Mouse (Mus musculus): Measurements from ENCODE around the gene Khdc3. TPM values are rescaled to one million over a fixed set of nuclear protein-coding genes. Genes with fewer than 3 reads are reported as not detected.

Khdc3 gene
- polyA plus RNA-seq, 1 experiment = 0.27 TPM

DNA sequence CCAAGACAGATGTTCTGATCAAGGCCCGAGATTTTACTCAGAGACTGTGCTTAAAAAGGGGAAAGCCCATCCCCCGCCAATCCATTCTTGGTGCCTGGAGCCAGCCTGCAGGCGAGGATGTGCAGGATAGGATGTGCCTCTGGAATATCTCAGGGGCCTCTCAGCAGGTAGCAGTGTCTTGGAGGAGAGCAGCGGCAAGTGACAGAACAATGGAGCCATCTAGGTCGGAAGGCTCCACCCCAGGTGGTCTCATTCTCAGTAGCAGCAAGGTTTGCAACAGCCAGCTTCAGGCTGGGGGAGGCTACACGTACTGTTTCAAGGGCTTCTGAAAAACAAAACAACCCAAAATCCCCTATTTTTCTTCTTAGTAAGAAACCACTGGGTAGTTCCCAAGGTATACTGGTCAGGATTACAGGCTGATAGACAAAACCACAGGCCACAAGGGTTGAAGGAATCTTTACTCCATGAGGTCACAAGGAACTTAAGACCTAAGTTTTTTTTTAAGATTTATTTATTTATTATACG lies 21.8 kb upstream of the Khdc3 start:
- TF ChIP-seq CTCF (IDR thresholded peaks at IDR 0.05; ENCODE audit: extremely low read depth, insufficient read depth, low read length) (no peak), POLR2A (IDR thresholded peaks at IDR 0.05; ENCODE audit: extremely low read depth, insufficient read depth, low read length) (no peak)
- H3K27ac ChIP-seq (ENCODE audit: insufficient read depth, low read length) = no peak overlapping the region
- H3K4me1 ChIP-seq (ENCODE audit: control insufficient read depth, insufficient read depth, low read length) = no peaks in the 10 kb centered on the region
- no peak overlapping the region for H3K4me3 ChIP-seq (ENCODE audit: insufficient read depth, low read length)

GRCm38 (mm10) chr9:73082291-73083000 lies 19.2 kb upstream of the Khdc3 start:
- Histone ChIP-seq H3K4me3 (ENCODE audit: insufficient read depth, low read length) (no peak overlapping the region), H3K27ac (ENCODE audit: insufficient read depth, low read length) (no peak overlapping the region), H3K4me1 (ENCODE audit: control insufficient read depth, insufficient read depth, low read length) (no peaks in the 10 kb centered on the region)
- TF ChIP-seq POLR2A (IDR thresholded peaks at IDR 0.05; ENCODE audit: extremely low read depth, insufficient read depth, low read length) (no peak), CTCF (IDR thresholded peaks at IDR 0.05; ENCODE audit: extremely low read depth, insufficient read depth, low read length) (no peak)

DNA sequence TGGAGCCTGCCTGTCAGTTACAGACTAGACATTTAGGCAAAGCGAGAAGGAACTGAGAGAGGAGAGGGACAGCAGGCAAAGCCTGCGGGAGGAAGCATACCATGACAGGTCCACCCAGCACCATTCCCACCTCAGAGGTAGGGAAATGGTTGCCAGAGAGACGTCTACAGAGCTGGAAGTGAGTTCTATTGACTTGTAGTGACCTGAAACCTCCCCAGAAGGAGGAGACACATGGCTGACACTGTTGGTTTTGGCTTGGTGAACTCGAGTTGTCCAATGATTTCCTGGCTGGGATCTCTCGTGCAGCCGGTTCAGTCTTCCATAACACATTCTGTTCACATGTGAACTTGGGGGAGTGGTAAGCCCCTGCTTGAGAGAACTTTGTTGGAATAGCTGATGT lies 17.7 kb upstream of the Khdc3 start:
- Histone ChIP-seq H3K4me1 (ENCODE audit: control insufficient read depth, insufficient read depth, low read length) (no peaks in the 10 kb centered on the region; the same call in 1 of the 2 replicates), H3K4me3 (ENCODE audit: insufficient read depth, low read length) (no peak overlapping the region), H3K27ac (ENCODE audit: insufficient read depth, low read length) (no peak overlapping the region)
- no peak for TF ChIP-seq POLR2A (IDR thresholded peaks at IDR 0.05; ENCODE audit: extremely low read depth, insufficient read depth, low read length)
- no peak for TF ChIP-seq CTCF (IDR thresholded peaks at IDR 0.05; ENCODE audit: extremely low read depth, insufficient read depth, low read length)

DNA sequence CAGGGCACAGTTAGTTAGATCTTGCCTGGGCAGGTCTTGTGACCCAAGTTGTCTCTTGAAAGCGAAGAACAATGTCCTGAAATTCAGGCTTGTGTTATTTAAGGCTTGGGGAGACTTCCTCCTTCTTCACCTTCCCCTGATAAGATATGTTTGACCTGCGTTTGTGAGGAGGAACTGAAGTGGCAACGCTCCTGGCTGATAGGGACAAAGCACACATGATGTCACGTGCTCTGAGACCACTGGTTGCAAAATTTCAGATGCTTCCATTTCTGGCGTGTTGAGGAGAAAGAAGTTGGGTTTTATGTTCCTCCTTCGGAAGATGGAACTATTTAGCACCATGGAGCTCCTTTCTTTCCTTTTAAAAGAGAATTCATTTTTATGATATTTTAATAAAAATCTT lies 15.8 kb upstream of the Khdc3 start:
- no peak overlapping the region for H3K27ac ChIP-seq (ENCODE audit: insufficient read depth, low read length)
- no peak for TF ChIP-seq POLR2A (IDR thresholded peaks at IDR 0.05; ENCODE audit: extremely low read depth, insufficient read depth, low read length)
- no peak for TF ChIP-seq CTCF (IDR thresholded peaks at IDR 0.05; ENCODE audit: extremely low read depth, insufficient read depth, low read length)
- no peak overlapping the region for H3K4me3 ChIP-seq (ENCODE audit: insufficient read depth, low read length)
- no peaks in the 10 kb centered on the region; the same call in 1 of the 2 replicates for H3K4me1 ChIP-seq (ENCODE audit: control insufficient read depth, insufficient read depth, low read length)

- H3K4me1 ChIP-seq (ENCODE audit: control insufficient read depth, insufficient read depth, low read length) = no peaks in the 10 kb centered on the region; the same call in 1 of the 2 replicates
- TF ChIP-seq POLR2A (IDR thresholded peaks at IDR 0.05; ENCODE audit: extremely low read depth, insufficient read depth, low read length) (no peak), CTCF (IDR thresholded peaks at IDR 0.05; ENCODE audit: extremely low read depth, insufficient read depth, low read length) (no peak)
Observed at GRCm38 (mm10) chr9:73087121-73087520, 14.5 kb upstream of the Khdc3 start.

DNA sequence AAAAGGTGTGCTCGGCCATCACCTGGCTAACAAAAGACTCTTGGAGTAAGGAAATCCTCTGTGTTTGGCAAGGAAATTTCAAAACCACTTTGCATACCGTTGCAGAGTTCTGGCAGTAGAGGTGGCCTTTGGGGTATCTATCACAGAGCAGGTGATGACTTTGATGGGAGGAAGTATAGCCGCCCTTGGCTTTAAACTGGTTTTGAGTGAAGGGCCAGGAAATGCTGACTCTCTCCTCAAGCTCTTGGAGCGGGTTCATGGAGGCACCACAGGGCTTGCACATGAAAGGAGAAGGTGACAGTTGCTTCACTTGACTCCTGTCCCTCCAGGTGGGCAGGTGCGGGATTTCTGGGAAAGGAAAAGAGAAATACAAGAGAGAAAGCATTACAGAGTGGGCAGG lies 14.1 kb upstream of the Khdc3 start:
- no peaks in the 10 kb centered on the region; the same call in 1 of the 2 replicates for H3K4me1 ChIP-seq (ENCODE audit: control insufficient read depth, insufficient read depth, low read length)

More at GRCm38 (mm10) chr9:73087121-73087520, 14.5 kb upstream of the Khdc3 start:
- Histone ChIP-seq H3K27ac (ENCODE audit: insufficient read depth, low read length) (no peak overlapping the region), H3K4me3 (ENCODE audit: insufficient read depth, low read length) (no peak overlapping the region)

DNA sequence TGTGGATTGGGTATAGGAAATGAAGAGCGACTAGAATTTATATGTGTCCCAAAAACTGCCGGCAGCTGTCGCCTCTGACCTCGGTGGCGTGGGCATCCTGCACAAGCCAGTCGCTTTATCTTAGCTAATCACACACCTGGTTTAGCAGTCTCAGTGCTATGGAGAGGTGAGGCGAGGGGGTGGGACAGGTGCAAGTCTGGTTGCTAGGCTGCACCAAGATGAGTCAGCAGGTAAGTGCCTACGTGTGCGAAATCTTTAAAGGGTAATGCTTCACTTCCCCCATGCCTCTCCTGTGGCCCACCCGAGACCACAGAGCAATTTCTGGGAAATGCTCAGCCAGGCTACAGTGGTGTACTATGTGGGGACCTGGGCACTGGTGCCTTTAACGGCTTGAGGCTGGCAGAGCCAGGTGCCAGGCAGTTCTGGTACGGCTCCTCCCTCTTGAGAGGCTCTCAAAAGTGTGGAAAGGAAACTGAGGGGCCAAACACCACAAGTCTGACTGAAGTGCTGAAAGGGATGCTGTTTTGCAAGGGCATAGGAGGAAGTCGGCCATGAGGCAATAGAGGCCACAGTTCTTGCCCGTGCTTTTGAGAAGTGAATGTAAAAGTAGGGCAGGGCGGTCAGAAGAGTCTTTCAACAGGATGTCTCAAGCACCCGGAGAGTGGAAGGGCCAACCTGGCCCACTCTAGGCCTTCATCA lies 12.3 kb upstream of the Khdc3 start:
- H3K4me3 ChIP-seq (ENCODE audit: insufficient read depth, low read length) = no peak overlapping the region
- TF ChIP-seq CTCF (IDR thresholded peaks at IDR 0.05; ENCODE audit: extremely low read depth, insufficient read depth, low read length) (no peak), POLR2A (IDR thresholded peaks at IDR 0.05; ENCODE audit: extremely low read depth, insufficient read depth, low read length) (no peak)
- H3K4me1 ChIP-seq (ENCODE audit: control insufficient read depth, insufficient read depth, low read length) = no peaks in the 10 kb centered on the region; the same call in 1 of the 2 replicates
- 0 out of 2 replicates have a peak overlapping the region, but pooled peaks have one; percentile 43 for H3K27ac ChIP-seq (ENCODE audit: insufficient read depth, low read length)

More for the DNA sequence above, 14.1 kb upstream of the Khdc3 start:
- TF ChIP-seq POLR2A (IDR thresholded peaks at IDR 0.05; ENCODE audit: extremely low read depth, insufficient read depth, low read length) (no peak), CTCF (IDR thresholded peaks at IDR 0.05; ENCODE audit: extremely low read depth, insufficient read depth, low read length) (no peak)
- H3K27ac ChIP-seq (ENCODE audit: insufficient read depth, low read length) = no peak overlapping the region
- no peak overlapping the region for H3K4me3 ChIP-seq (ENCODE audit: insufficient read depth, low read length)

- Histone ChIP-seq H3K27ac (ENCODE audit: insufficient read depth, low read length) (no peak overlapping the region), H3K4me3 (ENCODE audit: insufficient read depth, low read length) (no peak overlapping the region), H3K4me1 (ENCODE audit: control insufficient read depth, insufficient read depth, low read length) (no peaks in the 10 kb centered on the region; the same call in 1 of the 2 replicates)
- TF ChIP-seq POLR2A (IDR thresholded peaks at IDR 0.05; ENCODE audit: extremely low read depth, insufficient read depth, low read length) = no peak
- TF ChIP-seq CTCF (IDR thresholded peaks at IDR 0.05; ENCODE audit: extremely low read depth, insufficient read depth, low read length) = no peak
Observed at GRCm38 (mm10) chr9:73090121-73090520, 11.5 kb upstream of the Khdc3 start.

GRCm38 (mm10) chr9:73091747-73092146 lies 9.9 kb upstream of the Khdc3 start:
- Histone ChIP-seq H3K27ac (ENCODE audit: insufficient read depth, low read length) (no peak overlapping the region), H3K4me3 (ENCODE audit: insufficient read depth, low read length) (no peak overlapping the region), H3K4me1 (ENCODE audit: control insufficient read depth, insufficient read depth, low read length) (no peaks in the 10 kb centered on the region; the same call in 1 of the 2 replicates)
- peak; percentile 74 for TF ChIP-seq CTCF (IDR thresholded peaks at IDR 0.05; ENCODE audit: extremely low read depth, insufficient read depth, low read length)
- no peak for TF ChIP-seq POLR2A (IDR thresholded peaks at IDR 0.05; ENCODE audit: extremely low read depth, insufficient read depth, low read length)

All from cortical plate, adult 2 months (tissue).